Mouse (Mus musculus) thymus, adult 2 months (tissue): Measurements from ENCODE around the gene Ngef. TPM values are rescaled to one million over a fixed set of nuclear protein-coding genes. Genes with fewer than 3 reads are reported as not detected.

Source experiments
- DNase-seq: peaks from one replicate; pipeline ENCODE4 v3.0.0; 2021
- H3K27ac ChIP-seq: fragments of 200-500 bp; 2 replicates; pipeline ENCODE4 v1.5.1; 2012; ENCODE audit warnings: low read length, control low read depth; ENCODE audit not compliant: control insufficient read depth, insufficient read depth
- H3K27me3 ChIP-seq: fragments of 200-500 bp; 2 replicates; pipeline ENCODE4 v1.6.1; 2012; ENCODE audit warnings: mild to moderate bottlenecking, low read length, moderate library complexity, mixed read lengths; ENCODE audit not compliant: control insufficient read depth, insufficient read depth
- H3K36me3 ChIP-seq: fragments of 200-500 bp; 2 replicates; pipeline ENCODE4 v1.6.1; 2012; ENCODE audit warnings: mild to moderate bottlenecking, low read length, moderate library complexity; ENCODE audit not compliant: control insufficient read depth, insufficient read depth
- H3K4me1 ChIP-seq: fragments of 200-500 bp; replicated peaks from 2 replicates; pipeline ENCODE4 v1.6.1; 2012; ENCODE audit warnings: low read length; ENCODE audit not compliant: control insufficient read depth, insufficient read depth
- H3K4me3 ChIP-seq: fragments of 200-500 bp; 2 replicates; pipeline ENCODE4 v1.5.1; 2012; ENCODE audit warnings: mild to moderate bottlenecking, low read length, control low read depth, moderate library complexity; ENCODE audit not compliant: control insufficient read depth, insufficient read depth
- CTCF ChIP-seq: fragments of 200-500 bp; IDR thresholded peaks from 2 replicates; pipeline ENCODE4 v1.5.1; 2012; ENCODE audit warnings: mild to moderate bottlenecking, control low read depth, low read length, moderate library complexity, borderline replicate concordance; ENCODE audit not compliant: control insufficient read depth, poor library complexity, insufficient read depth; ENCODE audit errors: extremely low read depth
- POLR2A ChIP-seq: fragments of 200-500 bp; IDR thresholded peaks from 2 replicates; pipeline ENCODE4 v1.6.1; 2012; ENCODE audit warnings: mild to moderate bottlenecking, low read length, control low read depth, moderate library complexity; ENCODE audit not compliant: control insufficient read depth, poor library complexity, insufficient read depth; ENCODE audit errors: extremely low read depth
- WGBS: fragments of 180-500 bp; shearing (Covaris S2); methylation state at CpG from one replicate; pipeline ENCODE4 v1.1.7; 2018; 5-methylcytosine and 5-hydroxymethylcytosine counted together
- polyA plus RNA-seq: library from polyadenylated mRNA; depleted of rRNA; stranded (reverse); fragments of >200 nt; gene quantifications from 2 replicates; pipeline ENCODE4 v1.2.3, GENCODE M21; 2012

Gene Ngef
- polyA plus RNA-seq, 1 experiment: 0.32 TPM

GRCm38 (mm10) chr1:87594671-87595070, 21.0 kb upstream of the Ngef start:
- Histone ChIP-seq H3K4me1 (no peaks in the 10 kb centered on the region), H3K4me3 (no peak overlapping the region), H3K27me3 (no peaks in the 10 kb centered on the region), H3K27ac (no peak overlapping the region), H3K36me3 (no peaks in the 10 kb centered on the region)
- 94% methylated on average over 10 of the region's 10 CpGs for WGBS
- no peak for DNase-seq
- TF ChIP-seq CTCF: no peak
- no peak for TF ChIP-seq POLR2A

- H3K27ac ChIP-seq: no peak overlapping the region
- H3K27me3 ChIP-seq: no peaks in the 10 kb centered on the region
- DNase-seq: no peak
- no peaks in the 10 kb centered on the region for H3K4me1 ChIP-seq
- H3K36me3 ChIP-seq: no peaks in the 10 kb centered on the region
- H3K4me3 ChIP-seq: no peak overlapping the region
- 89% methylated on average over 3 of the region's 3 CpGs for WGBS
- no peak for TF ChIP-seq CTCF
- no peak for TF ChIP-seq POLR2A
These were observed 20.6 kb upstream of the Ngef start for GRCm38 (mm10) chr1:87594261-87594660.

GRCm38 (mm10) chr1:87589980-87590379, 16.3 kb upstream of the Ngef start:
- 88% methylated on average over 8 of the region's 8 CpGs for WGBS

GRCm38 (mm10) chr1:87589162-87589561, 15.5 kb upstream of the Ngef start:
- Histone ChIP-seq H3K4me3 (no peak overlapping the region), H3K27me3 (no peaks in the 10 kb centered on the region), H3K36me3 (no peaks in the 10 kb centered on the region), H3K4me1 (no peaks in the 10 kb centered on the region), H3K27ac (no peak overlapping the region)
- no peak for DNase-seq
- whole genome bisulfite sequencing: 95% methylated on average over 7 of the region's 7 CpGs
- TF ChIP-seq CTCF (no peak), POLR2A (no peak)

More at GRCm38 (mm10) chr1:87589980-87590379, 16.3 kb upstream of the Ngef start:
- Histone ChIP-seq H3K27me3 (no peaks in the 10 kb centered on the region), H3K4me1 (no peaks in the 10 kb centered on the region), H3K27ac (no peak overlapping the region), H3K36me3 (no peaks in the 10 kb centered on the region), H3K4me3 (no peak overlapping the region)
- TF ChIP-seq CTCF: no peak
- no peak for TF ChIP-seq POLR2A
- DNase-seq: no peak

- no peaks in the 10 kb centered on the region for H3K27me3 ChIP-seq
- H3K36me3 ChIP-seq: no peaks in the 10 kb centered on the region
- WGBS: 65% methylated on average over 3 of the region's 3 CpGs
- H3K27ac ChIP-seq: no peak overlapping the region
- no peak overlapping the region for H3K4me3 ChIP-seq
- TF ChIP-seq CTCF (no peak), POLR2A (no peak)
- no peaks in the 10 kb centered on the region for H3K4me1 ChIP-seq
- no peak for DNase-seq
These were observed 7.2 kb upstream of the Ngef start for GRCm38 (mm10) chr1:87580824-87581223.

- no peaks in the 10 kb centered on the region for H3K36me3 ChIP-seq
- no peak overlapping the region for H3K27ac ChIP-seq
- no peak for DNase-seq
- no peaks in the 10 kb centered on the region for H3K27me3 ChIP-seq
- no peak overlapping the region for H3K4me3 ChIP-seq
- TF ChIP-seq POLR2A (no peak), CTCF (no peak)
- H3K4me1 ChIP-seq: no peaks in the 10 kb centered on the region
- WGBS: 96% methylated on average over 6 of the region's 6 CpGs
These were observed 5.3 kb upstream of the Ngef start for GRCm38 (mm10) chr1:87578965-87579364.

GRCm38 (mm10) chr1:87574785-87575184, 1.1 kb upstream of the Ngef start:
- 89% methylated on average over 7 of the region's 7 CpGs for WGBS

More at GRCm38 (mm10) chr1:87574785-87575184, 1.1 kb upstream of the Ngef start:
- no peaks in the 10 kb centered on the region for H3K36me3 ChIP-seq
- DNase-seq: no peak
- no peak overlapping the region for H3K4me3 ChIP-seq
- no peak overlapping the region for H3K27ac ChIP-seq
- H3K27me3 ChIP-seq: no peaks in the 10 kb centered on the region
- no peaks in the 10 kb centered on the region for H3K4me1 ChIP-seq
- TF ChIP-seq POLR2A: no peak
- no peak for TF ChIP-seq CTCF
